20 mouse cellular contexts compared by ENCODE assay signal in genomic region chr5:36899392-36899791, GRCm38 (mm10). TPM values are rescaled to one million over a fixed set of nuclear protein-coding genes. Genes with fewer than 3 reads are reported as not detected.
DNase-seq lines count a peak whose midpoint lies in the region; ATAC-seq and TF ChIP-seq lines count a peak whose summit lies in the region.
"Had no signal": no experiment of that assay in that cellular context is flagged by ENCODE, and none has a peak within 500 bp of the region (broad histone marks: within the 10 kb centered on the region; RNA-seq: fewer than 3 reads in every experiment).

No protein-coding gene starts in this region.

- H3K4me3 ChIP-seq in layer of hippocampus, adult 2 months: no peak overlapping the region
- H3K4me3 ChIP-seq: embryonic facial prominence, embryonic 10.5 days; forebrain, embryonic 13.5 days; heart, embryonic 10.5 days; intestine, embryonic 15.5 days had no signal

- DNase-seq in cerebellum, adult 18-20 months: peak; percentile 54 to 60
- no peak for DNase-seq in cerebellum, adult 9-10 months
- DNase-seq in frontal cortex, postnatal 25 days (ENCODE audit: low spot score in 2 of 2): no peak
- peak in 1 of 2 experiments; percentile 48 for DNase-seq in layer of hippocampus, adult 2 months (ENCODE audit: low spot score in 2 of 2)
- no peak for DNase-seq in layer of hippocampus, adult 8-10 months (ENCODE audit: low spot score in 2 of 2)
- DNase-seq in cerebellum, postnatal 25 days: peak; percentile 67 to 69
- DNase-seq in gastrocnemius, postnatal 10 days: no peak
- DNase-seq: adrenal gland, postnatal 14 days; forebrain, postnatal 0 days; heart, adult 18-20 months; heart, postnatal 10 days; heart, postnatal 4 days; kidney, adult 18-20 months had no signal

- peak; percentile 48 for TF ChIP-seq CTCF in layer of hippocampus, adult 2 months (conservative IDR thresholded peaks at IDR 0.05)

- ATAC-seq in frontal cortex, adult (ENCODE audit: low TSS enrichment): 0 out of 2 replicates have a peak, but pooled peaks have one; percentile 3
- ATAC-seq: activated CD4-positive, CD25-positive, alpha-beta regulatory T cell, adult 4 months; forebrain, embryonic 13.5 days; intestine, embryonic 15.5 days; Patski had no signal

- peak overlapping the region; percentile 93 for H3K27ac ChIP-seq in layer of hippocampus, adult 2 months
- H3K27ac ChIP-seq: embryonic facial prominence, embryonic 10.5 days; forebrain, embryonic 13.5 days; heart, embryonic 10.5 days; intestine, embryonic 15.5 days had no signal

RNA-seq across cellular contexts. Expression of gene Ppp2r2c, which starts 31.1 kb away (rescaled TPM):
- total RNA-seq in layer of hippocampus, adult 2 months (2021): 100 to 1,000 TPM; 375 to 387 TPM
- 100 to 1,000 TPM; 315 to 377 (median 346) TPM for total RNA-seq in layer of hippocampus, adult 8-10 months (2022)
- total RNA-seq in gastrocnemius, postnatal 10 days (2021): 1 to 10 TPM; 1.2 TPM

Comparison
In these comparisons a context has a peak if more than half of its experiments do, and no peak if none do; other contexts are left out.
1. DNase-seq: peak in cerebellum, adult 18-20 months (2 of 2) and cerebellum, postnatal 25 days (2 of 2); none in cerebellum, adult 9-10 months (single experiment), frontal cortex, postnatal 25 days (0 of 2), layer of hippocampus, adult 8-10 months (0 of 2) and gastrocnemius, postnatal 10 days (single experiment).
2. RNA of gene Ppp2r2c, which starts 31.1 kb away (total RNA-seq): 375 to 387 TPM in layer of hippocampus, adult 2 months and 315 to 377 TPM in layer of hippocampus, adult 8-10 months; 1.2 TPM in gastrocnemius, postnatal 10 days; every median in the first group is over 100 times any median in the second.